Comparison of ENCODE assay signal across 8 mouse cellular contexts in the genomic region with DNA sequence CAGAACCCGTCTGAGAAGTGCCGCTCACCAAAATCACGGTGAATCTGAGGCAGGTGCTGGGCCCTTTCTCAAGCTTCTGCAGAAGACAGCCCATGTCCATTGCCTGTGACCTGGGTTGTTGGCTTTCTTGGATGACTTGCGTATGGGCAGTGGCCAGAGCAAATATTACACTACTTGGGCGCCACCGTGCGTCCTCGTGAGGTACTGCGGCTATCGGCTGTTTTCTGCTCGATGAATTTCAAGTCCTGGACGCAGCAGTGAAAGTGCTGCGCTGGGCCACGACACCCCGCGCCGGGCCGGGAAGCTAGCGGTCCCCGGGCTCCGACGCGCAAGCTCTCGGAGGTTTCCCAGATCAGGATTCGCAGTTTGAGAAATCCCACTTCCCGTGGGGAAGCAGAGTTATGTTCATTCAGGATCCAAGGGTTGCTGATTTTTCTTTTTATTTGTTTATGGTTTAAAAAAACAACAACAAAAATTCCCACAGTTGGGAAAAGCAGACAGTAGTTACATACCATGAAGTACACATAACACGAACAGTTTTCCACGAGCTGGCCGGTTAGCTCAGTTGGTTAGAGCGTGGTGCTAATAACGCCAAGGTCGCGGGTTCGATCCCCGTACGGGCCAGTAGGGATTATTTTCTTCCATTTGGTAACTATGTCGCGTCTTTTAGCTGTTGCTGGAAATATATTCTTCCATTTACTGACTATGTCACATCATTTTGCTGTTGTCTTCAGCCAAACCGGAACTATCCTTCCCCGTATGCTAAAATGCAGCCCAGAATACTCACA. TPM values are rescaled to one million over a fixed set of nuclear protein-coding genes. Genes with fewer than 3 reads are reported as not detected.
DNase-seq lines count a peak whose midpoint lies in the region; ATAC-seq and TF ChIP-seq lines count a peak whose summit lies in the region.

No protein-coding gene starts in this region.

- no peak for TF ChIP-seq EP300 in lung, postnatal 0 days (IDR thresholded peaks at IDR 0.05)

- WGBS in hindbrain, embryonic 10.5 days = under 1% methylated on average over 40 of the region's 40 CpGs
- WGBS in lung, postnatal 0 days = 1% methylated on average over 40 of the region's 40 CpGs

- peak overlapping the region; percentile 43; the same call in 1 of the 2 replicates for H3K9ac ChIP-seq in lung, postnatal 0 days (replicated peaks; ENCODE audit: low read depth)

- no peaks in the 10 kb centered on the region for H3K9me3 ChIP-seq in hindbrain, embryonic 10.5 days
- no peaks in the 10 kb centered on the region for H3K9me3 ChIP-seq in lung, postnatal 0 days (ENCODE audit: low read length)

- ATAC-seq in frontal cortex, adult (ENCODE audit: low TSS enrichment) = peak; percentile 82
- peak; percentile 89 for ATAC-seq in lung, postnatal 0 days

- H3K36me3 ChIP-seq in hindbrain, embryonic 10.5 days = no peaks in the 10 kb centered on the region
- no peaks in the 10 kb centered on the region for H3K36me3 ChIP-seq in lung, postnatal 0 days (ENCODE audit: insufficient read depth, low read length)

- peak overlapping the region; percentile 61 for H3K4me2 ChIP-seq in lung, postnatal 0 days (replicated peaks; ENCODE audit: low read depth, low read length)

- DNase-seq in MEL-GATA-1-ER (ENCODE audit: extremely low read depth, low read depth) = peak; percentile 86
- peak; percentile 98 for DNase-seq in cerebellum, adult 9-10 months
- DNase-seq in hindbrain, embryonic 10.5 days (ENCODE audit: low spot score) = peak; percentile 96
- DNase-seq in layer of hippocampus, postnatal 10 days (ENCODE audit: low spot score in 2 of 2) = peak; percentile 96
- DNase-seq in lung, postnatal 0 days (ENCODE audit: low spot score) = peak; percentile 94
- peak; percentile 92 for DNase-seq in ovary, postnatal 10 days (ENCODE audit: low spot score)
- peak; percentile 79 to 87 for DNase-seq in thymus, postnatal 10 days (ENCODE audit: low spot score in 2 of 2)

- TF ChIP-seq CTCF in lung, postnatal 0 days (IDR thresholded peaks at IDR 0.05) = peak; percentile 98

- H3K4me3 ChIP-seq in hindbrain, embryonic 10.5 days = peak overlapping the region; percentile 59
- H3K4me3 ChIP-seq in lung, postnatal 0 days (ENCODE audit: low read depth, low read length) = peak overlapping the region; percentile 55

- peaks cover 16% of the 10 kb centered on the region for H3K4me1 ChIP-seq in hindbrain, embryonic 10.5 days (replicated peaks)
- H3K4me1 ChIP-seq in lung, postnatal 0 days (ENCODE audit: insufficient read depth, low read depth, low read length) = peaks cover 4% of the 10 kb centered on the region; the same call in 1 of the 2 replicates

- H3K27ac ChIP-seq in hindbrain, embryonic 10.5 days = peak overlapping the region; percentile 86
- peak overlapping the region; percentile 77 for H3K27ac ChIP-seq in lung, postnatal 0 days (ENCODE audit: low read length)

- no peaks in the 10 kb centered on the region for H3K27me3 ChIP-seq in hindbrain, embryonic 10.5 days (ENCODE audit: insufficient read depth, poor library complexity, severe bottlenecking)
- H3K27me3 ChIP-seq in lung, postnatal 0 days (replicated peaks; ENCODE audit: insufficient read depth, low read length) = no peaks in the 10 kb centered on the region

RNA-seq across cellular contexts. Expression of gene Hist1h2ah, which starts 6.5 kb away (rescaled TPM):
- 5.5 and 11.0 TPM in 2 replicates for polyA plus RNA-seq in hindbrain, embryonic 10.5 days (2016; fragmentation: Nextera tagmentation; extraction: Ambion mirVana)
- 10 to 100 TPM; 64.1 to 78.6 TPM for total RNA-seq in layer of hippocampus, postnatal 10 days (2021)
- polyA plus RNA-seq in lung, postnatal 0 days (2015; fragmentation: Nextera tagmentation; extraction: Ambion mirVana) = 4.2 and 5.2 TPM in 2 replicates

RNA-seq across cellular contexts. Expression of gene Hist1h2bk, which starts 6.8 kb away (rescaled TPM):
- polyA plus RNA-seq in hindbrain, embryonic 10.5 days (2016; fragmentation: Nextera tagmentation; extraction: Ambion mirVana) = 6.6 and 6.9 TPM in 2 replicates
- 10 to 100 TPM; 73.9 to 80.0 TPM for total RNA-seq in layer of hippocampus, postnatal 10 days (2021)
- polyA plus RNA-seq in lung, postnatal 0 days (2015; fragmentation: Nextera tagmentation; extraction: Ambion mirVana) = 0.45 and 0.81 TPM in 2 replicates

RNA-seq across cellular contexts. Expression of gene Hist1h4i, which starts 12.3 kb away (rescaled TPM):
- 33.6 and 41.8 TPM in 2 replicates for polyA plus RNA-seq in hindbrain, embryonic 10.5 days (2016; fragmentation: Nextera tagmentation; extraction: Ambion mirVana)
- total RNA-seq in layer of hippocampus, postnatal 10 days (2021) = 10 to 100 TPM; 51.2 to 53.7 TPM
- 4.1 and 4.6 TPM in 2 replicates for polyA plus RNA-seq in lung, postnatal 0 days (2015; fragmentation: Nextera tagmentation; extraction: Ambion mirVana)

RNA-seq across cellular contexts. Expression of gene Hist1h2ag, which starts 13.9 kb away (rescaled TPM):
- polyA plus RNA-seq in hindbrain, embryonic 10.5 days (2016; fragmentation: Nextera tagmentation; extraction: Ambion mirVana) = 63.1 and 65.4 TPM in 2 replicates
- total RNA-seq in layer of hippocampus, postnatal 10 days (2021) = 10 to 100 TPM; 33.8 to 36.8 TPM
- 2.7 TPM in 1 of 2 replicates, not detected in the other for polyA plus RNA-seq in lung, postnatal 0 days (2015; fragmentation: Nextera tagmentation; extraction: Ambion mirVana)

RNA-seq across cellular contexts. Expression of gene Hist1h2bj, which starts 14.1 kb away (rescaled TPM):
- polyA plus RNA-seq in hindbrain, embryonic 10.5 days (2016; fragmentation: Nextera tagmentation; extraction: Ambion mirVana) = 12.6 and 15.5 TPM in 2 replicates
- total RNA-seq in layer of hippocampus, postnatal 10 days (2021) = 10 to 100 TPM; 29.4 to 36.1 TPM
- polyA plus RNA-seq in lung, postnatal 0 days (2015; fragmentation: Nextera tagmentation; extraction: Ambion mirVana) = 1.0 and 1.5 TPM in 2 replicates

Comparison
In these comparisons a context has a peak if more than half of its experiments do, and no peak if none do; other contexts are left out.
1. Peak in every context shown above with its lines: DNase-seq, ATAC-seq, H3K4me3 ChIP-seq and H3K27ac ChIP-seq.